Mouse (Mus musculus) kidney, adult 2 months (tissue): ENCODE data around the gene Gpr160.

Experiments
- CTCF ChIP-seq: fragments of 200-500 bp; conservative IDR thresholded peaks from 2 replicates; pipeline ENCODE4 v1.5.1; 2011; ENCODE audit warnings: low read depth, mild to moderate bottlenecking, control low read depth, low read length, moderate library complexity, mixed read lengths; ENCODE audit not compliant: insufficient read depth, insufficient read length
- POLR2A ChIP-seq: fragments of 200-500 bp; IDR thresholded peaks from one replicate; pipeline ENCODE4 v1.6.1; 2011; ENCODE audit warnings: low read depth, low read length, control low read depth

DNA sequence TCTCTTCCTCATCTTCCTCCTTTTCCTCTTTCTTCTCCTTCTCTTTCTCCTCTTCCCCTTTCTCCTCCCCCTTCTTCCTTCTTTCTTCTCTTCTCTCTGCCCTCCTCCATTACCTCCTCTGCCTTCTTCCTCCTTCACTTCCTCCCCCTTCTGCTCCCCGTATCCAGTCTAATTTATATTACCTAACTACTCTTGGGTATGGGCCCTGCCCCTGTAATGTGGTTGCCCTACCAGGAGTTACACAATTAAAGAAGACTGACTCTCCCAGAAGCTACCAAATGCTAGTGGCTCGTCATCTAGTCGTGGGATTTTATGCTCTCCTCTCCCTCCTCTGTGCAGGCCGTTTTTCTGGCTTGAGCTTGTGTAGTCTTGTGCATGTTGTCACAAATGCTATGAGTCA, 5.0 kb downstream of the Gpr160 start:
- no peak for TF ChIP-seq CTCF
- no peak for TF ChIP-seq POLR2A
